Comparison of ENCODE assay signal across 9 mouse cellular contexts in the genomic region with DNA sequence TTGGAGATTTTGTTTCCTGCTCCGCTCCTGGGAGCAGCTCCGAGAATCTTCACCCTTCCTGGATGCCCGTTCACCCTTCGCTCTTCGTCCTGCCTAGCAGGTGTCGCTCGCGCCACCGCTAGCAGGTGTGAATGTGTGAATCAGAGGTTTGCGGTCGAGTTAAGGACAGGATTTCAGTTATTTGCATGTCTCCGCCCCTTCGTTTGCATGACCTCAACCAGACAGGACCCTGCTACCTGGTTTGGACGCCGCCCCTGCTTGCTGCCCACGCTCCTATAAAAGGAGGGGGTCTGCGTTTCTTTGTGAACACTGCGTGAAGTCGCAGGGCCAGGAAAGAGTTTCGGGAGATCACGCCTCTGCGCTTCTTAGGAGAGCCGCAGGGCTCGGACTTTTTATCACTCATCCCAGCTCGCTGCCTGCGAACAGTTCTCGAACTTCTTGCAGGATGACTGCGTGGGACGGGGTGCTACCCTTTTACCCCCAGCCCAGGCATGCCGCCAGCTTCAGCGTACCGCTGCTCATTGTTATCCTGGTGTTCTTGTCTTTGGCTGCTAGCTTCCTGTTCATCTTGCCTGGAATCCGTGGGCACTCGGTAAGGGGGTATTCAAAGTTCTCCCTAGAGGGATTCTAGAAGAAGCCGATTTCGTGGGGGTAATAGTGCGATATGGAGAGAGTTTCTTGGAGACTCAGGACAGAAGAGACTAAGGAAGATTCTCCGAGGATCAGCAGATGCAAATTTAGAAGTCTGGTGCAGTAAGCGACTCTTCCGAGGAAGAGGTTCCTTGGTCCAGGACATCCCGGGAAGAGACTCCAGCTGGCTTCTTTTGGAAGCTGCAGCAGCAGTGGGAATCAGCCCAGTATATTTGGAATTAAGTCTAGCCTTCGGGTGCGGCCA. TPM values are rescaled to one million over a fixed set of nuclear protein-coding genes. Genes with fewer than 3 reads are reported as not detected.
A peak's percentile ranks its signal among the peaks of the same experiment; 100 is the strongest.
DNase-seq lines count a peak whose midpoint lies in the region; ATAC-seq and TF ChIP-seq lines count a peak whose summit lies in the region.
"Had no signal": no experiment of that assay in that cellular context is flagged by ENCODE, and none has a peak within 500 bp of the region (broad histone marks: within the 10 kb centered on the region; RNA-seq: fewer than 3 reads in every experiment).

A gene (plus strand): TSS at position 305 of the 895 bp plus-strand sequence.

- no peak within 1 kb of the TSS for H3K9ac ChIP-seq in embryonic facial prominence, embryonic 12.5 days
- no peak within 1 kb of the TSS for H3K9ac ChIP-seq in liver, embryonic 14.5 days (replicated peaks)

- WGBS in embryonic facial prominence, embryonic 12.5 days, result 2% methylated on average over 43 of the region's 43 CpGs
- WGBS in liver, embryonic 14.5 days (ENCODE audit: insufficient replicate concordance), result 2% methylated on average over 43 of the region's 43 CpGs

- peak; percentile 35 for DNase-seq in gastrocnemius, adult 2 months
- DNase-seq in gastrocnemius, postnatal 25 days, result no peak
- peak; percentile 69 for DNase-seq in induced T-regulatory cell, adult 2 months (ENCODE audit: low read depth)
- DNase-seq in liver, embryonic 14.5 days (ENCODE audit: low read depth in 3 of 3, low spot score in 3 of 3), result no peak
- DNase-seq in urinary bladder, adult 18-20 months (ENCODE audit: low spot score in 2 of 2), result no peak
- no peak for DNase-seq in frontal cortex, adult 2 months (ENCODE audit: extremely low spot score in 1 of 2, low spot score in 1 of 2)

- intact Hi-C loops in gastrocnemius, adult 2 months (cut with DNase I), result no loop called here

- no peak within 1 kb of the TSS for H3K27ac ChIP-seq in gastrocnemius, adult 2 months
- H3K27ac ChIP-seq in embryonic facial prominence, embryonic 12.5 days, result no peak within 1 kb of the TSS
- H3K27ac ChIP-seq in liver, embryonic 14.5 days, result no peak within 1 kb of the TSS

- no peaks in the 10 kb centered on the region for H3K9me3 ChIP-seq in embryonic facial prominence, embryonic 12.5 days
- no peaks in the 10 kb centered on the region for H3K9me3 ChIP-seq in liver, embryonic 14.5 days (ENCODE audit: control insufficient read depth, low read length)

- no peak for ATAC-seq in embryonic facial prominence, embryonic 12.5 days (ENCODE audit: insufficient number of reproducible peaks, insufficient read depth, low FRiP score, low TSS enrichment)
- no peak for ATAC-seq in liver, embryonic 14.5 days (ENCODE audit: insufficient read depth)
- ATAC-seq in neutrophil, adult 5-6 weeks (ENCODE audit: extremely low read depth, insufficient number of reproducible peaks, low FRiP score, poor library complexity, severe bottlenecking), result peak; percentile 10; the same call in 1 of the 2 replicates

- TF ChIP-seq CTCF in gastrocnemius, adult 2 months (IDR thresholded peaks at IDR 0.05), result no peak
- TF ChIP-seq CTCF in liver, embryonic 14.5 days (IDR thresholded peaks at IDR 0.05; ENCODE audit: low read depth), result no peak

- peak within 1 kb of the TSS; percentile 64 for H3K4me3 ChIP-seq in gastrocnemius, adult 2 months
- H3K4me3 ChIP-seq in embryonic facial prominence, embryonic 12.5 days, result peak within 1 kb of the TSS; percentile 24
- H3K4me3 ChIP-seq in liver, embryonic 14.5 days (ENCODE audit: insufficient read depth in 1 of 2, low read depth in 2 of 2, low read length in 2 of 2), result no peak within 1 kb of the TSS

- peaks cover 26% of the 10 kb centered on the region for H3K4me1 ChIP-seq in embryonic facial prominence, embryonic 12.5 days
- 0 out of 4 replicates have a peak, but pooled peaks cover 0 to 2% of the 10 kb centered on the region in 2 experiments for H3K4me1 ChIP-seq in liver, embryonic 14.5 days (replicated peaks; ENCODE audit: control insufficient read depth in 2 of 2, insufficient read depth in 2 of 2, low read length in 1 of 2)

- peak within 1 kb of the TSS; percentile 40 for H3K4me2 ChIP-seq in embryonic facial prominence, embryonic 12.5 days (replicated peaks)
- H3K4me2 ChIP-seq in liver, embryonic 14.5 days (ENCODE audit: low read depth), result peak within 1 kb of the TSS; percentile 41

- peaks cover 99% of the 10 kb centered on the region for H3K27me3 ChIP-seq in embryonic facial prominence, embryonic 12.5 days
- H3K27me3 ChIP-seq in liver, embryonic 14.5 days (ENCODE audit: control insufficient read depth, insufficient read depth, low read length), result peaks cover 83% of the 10 kb centered on the region

- no peaks in the 10 kb centered on the region for H3K36me3 ChIP-seq in embryonic facial prominence, embryonic 12.5 days
- no peaks in the 10 kb centered on the region for H3K36me3 ChIP-seq in liver, embryonic 14.5 days (replicated peaks; ENCODE audit: control insufficient read depth, insufficient read depth, low read depth)

- TF ChIP-seq EP300 in liver, embryonic 14.5 days (IDR thresholded peaks at IDR 0.05; ENCODE audit: low read depth), result no peak

RNA-seq across cellular contexts. Expression of the gene that starts here (rescaled TPM):
- not detected for total RNA-seq in gastrocnemius, adult 2 months (2021)
- total RNA-seq in gastrocnemius, postnatal 25 days (2021), result not detected
- polyA plus RNA-seq in embryonic facial prominence, embryonic 12.5 days (2016; fragmentation: Nextera tagmentation; extraction: Ambion mirVana), result not detected in 2 replicates
- polyA plus RNA-seq in liver, embryonic 14.5 days (2012; rRNA removed), result not detected in 2 replicates
- not detected in 2 replicates for polyA plus RNA-seq in liver, embryonic 14.5 days (2014; fragmentation: Nextera tagmentation; extraction: Ambion mirVana)
- 0.47 TPM in 1 of 2 replicates, not detected in the other for total RNA-seq in neutrophil, adult 5-6 weeks (2017)
- polyA plus RNA-seq in frontal cortex, adult 2 months (2012; rRNA removed), result 0.23 TPM in 1 of 2 replicates, not detected in the other
- total RNA-seq: CH12.LX had no signal

Comparison
In these comparisons a context has a peak if more than half of its experiments do, and no peak if none do; other contexts are left out.
1. Peak in DNase-seq and H3K4me3 ChIP-seq in gastrocnemius, adult 2 months; RNA of the gene not detected or under 1 TPM.
2. Peak in ATAC-seq in neutrophil, adult 5-6 weeks; RNA of the gene not detected or under 1 TPM.